Mouse (Mus musculus) liver, embryonic 15.5 days (tissue): ENCODE results near the gene Malrd1. TPM values are rescaled to one million over a fixed set of nuclear protein-coding genes. Genes with fewer than 3 reads are reported as not detected.
"Not testable (repeated sequence)": the region's sequence is repeated elsewhere in the genome, so short reads cannot be mapped to it uniquely, and the experiment has no call there.

Experiments used
- ATAC-seq: fragments of 200-750 bp; cut with Nextera tagmentation; 2 replicates; pipeline ENCODE4 v1.8.0; 2017; ENCODE audit warnings: moderate number of reproducible peaks, mild to moderate bottlenecking, moderate library complexity; ENCODE audit not compliant: insufficient read depth
- H3K27ac ChIP-seq: fragments of 300-500 bp; sonication (generic); replicated peaks from 2 replicates; pipeline ENCODE4 v1.5.1; 2015; ENCODE audit warnings: mild to moderate bottlenecking, inconsistent platforms
- H3K27me3 ChIP-seq: fragments of 300-500 bp; sonication (generic); 2 replicates; pipeline ENCODE4 v1.6.1; 2015; ENCODE audit warnings: mild to moderate bottlenecking, inconsistent platforms
- H3K36me3 ChIP-seq: fragments of 300-500 bp; sonication (generic); replicated peaks from 2 replicates; pipeline ENCODE4 v1.6.1; 2015; ENCODE audit warnings: moderate library complexity, mild to moderate bottlenecking, inconsistent platforms
- H3K4me1 ChIP-seq: fragments of 300-500 bp; sonication (generic); replicated peaks from 2 replicates; pipeline ENCODE4 v1.6.1; 2015; ENCODE audit warnings: inconsistent platforms
- H3K4me2 ChIP-seq: fragments of 300-500 bp; sonication (generic); 2 replicates; pipeline ENCODE4 v1.6.1; 2015; ENCODE audit warnings: moderate library complexity, mild to moderate bottlenecking, inconsistent platforms
- H3K4me3 ChIP-seq: fragments of 300-500 bp; sonication (generic); replicated peaks from 2 replicates; pipeline ENCODE4 v1.5.1; 2015; ENCODE audit warnings: mild to moderate bottlenecking, inconsistent platforms
- H3K9ac ChIP-seq: fragments of 300-500 bp; sonication (generic); 2 replicates; pipeline ENCODE4 v1.6.1; 2015; ENCODE audit warnings: moderate library complexity, mild to moderate bottlenecking, inconsistent platforms
- H3K9me3 ChIP-seq: fragments of 300-500 bp; sonication (generic); replicated peaks from 2 replicates; pipeline ENCODE4 v1.6.1; 2016; ENCODE audit warnings: inconsistent platforms
- WGBS: fragments of 180-500 bp; shearing (Covaris S2); methylation state at CpG from one replicate; pipeline ENCODE4 v1.1.7; 2015; ENCODE audit warnings: mixed read lengths; ENCODE audit not compliant: insufficient replicate concordance; 5-methylcytosine and 5-hydroxymethylcytosine counted together
- polyA plus RNA-seq: library from polyadenylated mRNA; unstranded; fragments of >200 nt; fragmentation: Nextera tagmentation; extraction: Ambion mirVana; gene quantifications from 2 replicates; pipeline ENCODE4 v1.2.1, GENCODE M21; 2015

The Malrd1 gene
- polyA plus RNA-seq, 1 experiment from 2014 or later, result not detected

DNA sequence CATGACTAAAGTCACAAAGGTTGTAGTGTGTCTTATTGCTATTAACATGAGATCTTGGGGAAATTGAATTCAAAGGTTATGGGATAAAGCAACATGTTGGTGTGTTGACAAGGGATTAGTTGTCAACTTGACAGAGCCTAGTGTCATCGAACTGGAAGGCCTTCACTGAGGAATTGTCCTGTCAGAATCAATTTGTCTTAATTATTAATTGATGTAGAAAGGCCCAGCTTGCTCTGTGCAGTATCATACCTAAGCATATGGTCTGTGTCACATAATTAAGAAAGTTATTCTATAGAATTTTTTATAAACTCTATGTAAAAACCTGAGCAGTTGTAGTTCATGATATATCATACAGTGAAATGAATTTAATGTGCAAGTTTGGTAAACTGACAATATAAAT lies 289.4 kb downstream of the Malrd1 start:
- 50% methylated on average over 1 of the region's 1 CpGs for WGBS
- H3K36me3 ChIP-seq, result no peaks in the 10 kb centered on the region

GRCm38 (mm10) chr2:15869380-15869779 lies 343.1 kb downstream of the Malrd1 start:
- Histone ChIP-seq H3K27me3 (no peaks in the 10 kb centered on the region), H3K4me1 (no peaks in the 10 kb centered on the region), H3K36me3 (no peaks in the 10 kb centered on the region), H3K4me2 (no peak overlapping the region), H3K9ac (no peak overlapping the region), H3K27ac (no peak overlapping the region), H3K9me3 (no peaks in the 10 kb centered on the region), H3K4me3 (no peak overlapping the region)
- no peak for ATAC-seq
- WGBS, result 25% methylated on average over 7 of the region's 7 CpGs

More for the DNA sequence above, 289.4 kb downstream of the Malrd1 start:
- H3K27ac ChIP-seq, result no peak overlapping the region
- H3K4me1 ChIP-seq, result no peaks in the 10 kb centered on the region
- ATAC-seq, result no peak
- H3K9me3 ChIP-seq, result no peaks in the 10 kb centered on the region
- H3K27me3 ChIP-seq, result no peaks in the 10 kb centered on the region
- no peak overlapping the region for H3K4me2 ChIP-seq
- H3K9ac ChIP-seq, result no peak overlapping the region
- no peak overlapping the region for H3K4me3 ChIP-seq

DNA sequence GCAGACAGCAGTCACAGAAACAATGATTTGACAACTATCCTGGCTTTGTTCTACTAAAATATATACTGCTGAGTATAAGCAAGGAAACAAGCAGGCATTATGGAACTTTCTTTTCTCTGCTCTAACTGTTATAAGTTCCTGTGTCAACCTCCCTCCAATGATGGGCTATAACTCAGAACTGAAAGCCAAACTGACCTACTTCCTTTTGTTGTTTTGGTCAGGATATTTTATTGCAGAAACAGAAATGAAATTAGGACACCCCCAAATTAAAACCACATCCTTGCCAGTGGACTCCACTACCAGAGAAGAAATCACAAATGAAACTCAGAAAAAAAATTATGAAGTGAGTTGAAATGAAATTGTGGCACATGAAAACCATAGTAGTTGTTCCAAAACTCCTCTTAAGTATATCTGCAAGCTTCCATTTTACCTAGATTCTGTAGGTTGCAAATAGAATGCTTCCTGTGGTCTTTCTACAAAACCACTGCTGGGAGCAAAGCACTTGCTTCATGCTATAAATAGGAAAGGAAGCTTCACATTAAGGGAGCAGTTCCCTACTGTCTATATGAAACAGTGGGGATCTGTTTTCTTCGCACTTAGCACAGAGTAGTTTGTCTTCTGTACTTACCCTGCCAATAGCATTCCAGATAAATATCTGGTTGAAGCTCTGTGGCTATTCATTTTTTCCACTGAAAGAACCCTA lies 367.3 kb downstream of the Malrd1 start:
- H3K27ac ChIP-seq, result no peak overlapping the region
- no peak overlapping the region for H3K9ac ChIP-seq
- H3K36me3 ChIP-seq, result no peaks in the 10 kb centered on the region
- no peaks in the 10 kb centered on the region for H3K4me1 ChIP-seq
- no peak overlapping the region for H3K4me3 ChIP-seq
- no peaks in the 10 kb centered on the region for H3K27me3 ChIP-seq
- ATAC-seq, result no peak
- WGBS, result 21% methylated on average over 1 of the region's 1 CpGs
- no peak overlapping the region for H3K4me2 ChIP-seq
- H3K9me3 ChIP-seq, result no peaks in the 10 kb centered on the region

GRCm38 (mm10) chr2:15925432-15925831 lies 399.2 kb downstream of the Malrd1 start:
- Histone ChIP-seq H3K9me3 (no peaks in the 10 kb centered on the region), H3K4me2 (no peak overlapping the region), H3K4me1 (no peaks in the 10 kb centered on the region), H3K4me3 (no peak overlapping the region), H3K36me3 (no peaks in the 10 kb centered on the region), H3K27me3 (no peaks in the 10 kb centered on the region), H3K9ac (no peak overlapping the region), H3K27ac (no peak overlapping the region)
- ATAC-seq, result no peak
- WGBS, result 39% methylated on average over 3 of the region's 3 CpGs

- Histone ChIP-seq H3K36me3 (no peaks in the 10 kb centered on the region), H3K4me3 (no peak overlapping the region), H3K4me2 (no peak overlapping the region), H3K9me3 (no peaks in the 10 kb centered on the region), H3K27me3 (no peaks in the 10 kb centered on the region), H3K9ac (no peak overlapping the region), H3K27ac (no peak overlapping the region), H3K4me1 (no peaks in the 10 kb centered on the region)
- 56% methylated on average over 1 of the region's 1 CpGs for WGBS
- no peak for ATAC-seq
These were observed 399.8 kb downstream of the Malrd1 start for GRCm38 (mm10) chr2:15926041-15926440.

- H3K27me3 ChIP-seq, result no peaks in the 10 kb centered on the region
- H3K27ac ChIP-seq, result no peak overlapping the region
- H3K4me3 ChIP-seq, result no peak overlapping the region
- ATAC-seq, result no peak
- H3K9me3 ChIP-seq, result no peaks in the 10 kb centered on the region
- H3K9ac ChIP-seq, result no peak overlapping the region
- no peaks in the 10 kb centered on the region for H3K4me1 ChIP-seq
- H3K4me2 ChIP-seq, result no peak overlapping the region
- 58% methylated on average over 1 of the region's 1 CpGs for WGBS
- H3K36me3 ChIP-seq, result no peaks in the 10 kb centered on the region
These were observed 405.2 kb downstream of the Malrd1 start for GRCm38 (mm10) chr2:15931479-15931878.

DNA sequence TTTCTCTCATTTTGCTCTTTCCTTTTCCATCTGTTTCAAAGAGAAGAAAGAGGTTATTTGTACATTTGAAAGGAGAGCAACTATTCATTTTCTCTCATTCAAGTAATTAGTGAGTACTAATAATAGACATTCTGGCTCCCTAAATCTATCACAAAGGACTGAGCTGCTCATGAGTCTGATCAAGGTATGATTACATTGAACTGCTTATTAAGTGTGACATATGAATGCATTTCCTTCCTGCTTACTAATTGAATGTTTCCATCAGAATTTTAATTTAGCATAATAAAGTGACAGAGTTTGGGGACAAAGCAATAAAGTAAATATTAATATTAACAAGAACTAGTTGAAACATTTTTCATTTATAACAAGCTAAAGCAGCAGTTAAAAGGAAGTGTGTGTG lies 405.6 kb downstream of the Malrd1 start:
- H3K4me2 ChIP-seq, result no peak overlapping the region
- no peaks in the 10 kb centered on the region for H3K4me1 ChIP-seq
- H3K9me3 ChIP-seq, result no peaks in the 10 kb centered on the region
- no peak overlapping the region for H3K27ac ChIP-seq
- H3K36me3 ChIP-seq, result no peaks in the 10 kb centered on the region
- H3K4me3 ChIP-seq, result no peak overlapping the region
- no peak for ATAC-seq
- no peaks in the 10 kb centered on the region for H3K27me3 ChIP-seq
- no peak overlapping the region for H3K9ac ChIP-seq

DNA sequence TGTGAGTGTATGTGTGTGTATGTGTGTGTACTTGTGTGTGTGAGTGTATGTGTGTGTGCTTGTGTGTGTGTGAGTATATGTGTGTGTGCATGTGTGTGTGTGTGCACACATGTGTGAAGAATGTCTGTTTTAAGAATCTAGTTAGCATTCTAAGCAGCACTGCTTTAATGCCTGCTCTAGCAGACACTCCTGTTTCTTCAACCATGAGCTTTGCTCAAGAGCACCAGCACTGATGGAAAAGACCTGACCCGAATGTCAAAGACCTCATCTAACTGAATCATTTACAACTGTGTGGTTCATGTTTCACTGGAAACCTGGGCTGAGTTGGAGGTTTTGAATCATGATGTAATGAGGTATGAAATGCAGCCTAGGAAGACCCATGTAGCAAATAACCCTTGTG lies 406.1 kb downstream of the Malrd1 start:
- H3K4me3 ChIP-seq, result no peak overlapping the region
- ATAC-seq, result no peak
- WGBS, result 67% methylated on average over 1 of the region's 1 CpGs

GRCm38 (mm10) chr2:16002925-16003324 lies 476.6 kb downstream of the Malrd1 start:
- Histone ChIP-seq H3K4me1 (no peaks in the 10 kb centered on the region), H3K9me3 (no peaks in the 10 kb centered on the region), H3K4me3 (no peak overlapping the region), H3K36me3 (no peaks in the 10 kb centered on the region), H3K9ac (no peak overlapping the region), H3K27ac (no peak overlapping the region), H3K27me3 (no peaks in the 10 kb centered on the region), H3K4me2 (no peak overlapping the region)
- WGBS, result 60% methylated on average over 2 of the region's 2 CpGs
- no peak for ATAC-seq

More for the DNA sequence above, 406.1 kb downstream of the Malrd1 start:
- Histone ChIP-seq H3K9me3 (no peaks in the 10 kb centered on the region), H3K4me2 (no peak overlapping the region), H3K4me1 (no peaks in the 10 kb centered on the region), H3K27me3 (no peaks in the 10 kb centered on the region), H3K9ac (no peak overlapping the region), H3K27ac (no peak overlapping the region), H3K36me3 (no peaks in the 10 kb centered on the region)

DNA sequence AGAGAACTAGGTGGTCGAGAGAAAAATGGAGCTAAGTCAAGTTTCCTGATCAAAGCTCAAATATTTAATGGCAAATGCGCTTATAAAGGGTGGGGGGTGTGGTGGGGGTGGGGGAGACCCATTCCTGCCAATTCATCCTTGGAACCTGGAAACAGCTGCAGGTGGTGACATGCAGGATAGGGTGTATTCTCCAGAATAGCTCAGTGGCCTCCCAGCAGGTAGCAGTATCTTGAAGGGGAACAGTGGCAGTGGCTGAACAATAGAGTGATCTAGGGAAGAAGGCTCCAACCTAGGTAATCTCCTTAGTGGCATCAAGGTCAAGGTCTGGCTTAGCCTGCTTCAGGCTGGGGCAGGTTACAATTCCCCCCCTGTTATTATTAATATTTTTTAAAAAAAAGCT lies 490.8 kb downstream of the Malrd1 start:
- H3K4me1 ChIP-seq, H3K9me3 ChIP-seq, ATAC-seq, H3K27me3 ChIP-seq, H3K9ac ChIP-seq, H3K27ac ChIP-seq, H3K36me3 ChIP-seq, H3K4me3 ChIP-seq, H3K4me2 ChIP-seq: not testable (repeated sequence)
- WGBS, result 43% methylated on average over 2 of the region's 2 CpGs

DNA sequence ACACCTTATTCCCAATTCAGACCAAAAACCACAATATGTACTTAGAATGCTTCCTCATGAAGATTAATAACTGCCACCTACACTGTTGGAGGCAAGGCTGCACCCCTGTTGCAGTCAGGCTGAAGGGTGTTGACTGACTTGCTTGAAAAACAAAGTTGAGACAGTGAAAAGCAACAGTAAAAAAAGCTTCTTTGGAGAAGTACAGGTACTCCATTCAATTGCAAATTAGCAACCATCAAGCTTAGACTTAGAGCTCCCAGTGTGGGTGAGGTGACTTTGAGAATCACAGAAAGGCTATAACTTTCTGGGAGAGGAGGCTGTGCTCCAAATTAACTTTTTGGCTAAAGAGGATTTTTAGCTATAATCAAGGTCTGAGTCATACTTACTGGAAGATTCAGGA lies 491.4 kb downstream of the Malrd1 start:
- not testable (repeated sequence) for H3K4me3 ChIP-seq, H3K27me3 ChIP-seq, H3K4me1 ChIP-seq, H3K9me3 ChIP-seq, H3K4me2 ChIP-seq, H3K36me3 ChIP-seq, H3K9ac ChIP-seq, H3K27ac ChIP-seq, ATAC-seq

- Histone ChIP-seq H3K4me3 (no peak overlapping the region), H3K9me3 (no peaks in the 10 kb centered on the region), H3K4me2 (no peak overlapping the region), H3K9ac (no peak overlapping the region), H3K36me3 (no peaks in the 10 kb centered on the region), H3K4me1 (no peaks in the 10 kb centered on the region), H3K27ac (no peak overlapping the region), H3K27me3 (no peaks in the 10 kb centered on the region)
- WGBS, result 62% methylated on average over 12 of the region's 12 CpGs
- ATAC-seq, result no peak
These were observed 503.5 kb downstream of the Malrd1 start for GRCm38 (mm10) chr2:16029752-16030151.
